Mouse (Mus musculus): Measurements from ENCODE around the gene Ppp1r14c.

DNA sequence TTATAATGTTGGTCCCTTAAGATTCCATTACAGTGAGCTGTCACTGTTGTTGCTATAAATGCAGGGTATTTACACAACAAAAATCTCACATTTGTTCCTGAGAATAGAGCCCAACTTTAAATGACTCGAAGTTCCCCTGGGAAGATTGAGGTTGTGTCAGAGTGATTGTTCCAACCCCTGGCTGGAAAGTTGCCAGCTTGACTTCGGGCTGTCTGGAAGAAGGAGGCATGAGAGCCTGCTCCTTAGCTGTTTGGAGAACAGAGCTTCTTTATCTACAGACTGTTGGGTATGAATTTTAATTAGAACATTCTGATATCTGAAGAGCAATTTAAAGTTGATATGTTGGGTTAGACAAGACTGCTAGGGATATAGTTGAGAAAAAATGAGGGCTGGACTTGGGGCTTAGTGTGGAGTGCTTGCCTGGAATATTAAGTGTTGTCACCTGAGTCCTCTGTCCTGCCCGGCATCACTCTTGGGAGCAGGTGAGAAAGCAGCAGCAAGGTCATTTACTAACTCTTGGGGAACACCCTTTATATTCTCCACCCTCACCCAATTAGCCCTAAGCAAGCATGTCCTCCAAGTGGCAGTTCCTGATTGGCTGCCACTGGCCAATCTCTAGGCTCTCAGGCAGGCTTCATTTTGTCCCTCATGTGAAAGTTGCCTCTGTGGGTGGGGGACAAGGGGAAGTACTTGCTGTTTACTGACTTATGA lies 62.0 kb downstream of the Ppp1r14c start:
- TF ChIP-seq CTCF (IDR thresholded peaks at IDR 0.05; ENCODE audit: extremely low read depth, insufficient read depth, low read length) = no peak
- TF ChIP-seq POLR2A (IDR thresholded peaks at IDR 0.05; ENCODE audit: extremely low read depth, insufficient read depth, low read length) = no peak

All from cortical plate, adult 2 months (tissue).